Mouse (Mus musculus) embryonic fibroblast, embryonic 13.5 days (primary cell): Measurements from ENCODE around the gene Osbpl8. TPM values are rescaled to one million over a fixed set of nuclear protein-coding genes. Genes with fewer than 3 reads are reported as not detected.
A peak's percentile ranks its signal among the peaks of the same experiment; 100 is the strongest.
"Not testable (repeated sequence)": the region's sequence is repeated elsewhere in the genome, so short reads cannot be mapped to it uniquely, and the experiment has no call there.

Experiments used
- H3K27ac ChIP-seq: 2 replicates; pipeline ENCODE4 v1.5.1; 2012; ENCODE audit warnings: low read length, control low read depth, inconsistent platforms; ENCODE audit not compliant: insufficient read depth
- H3K4me1 ChIP-seq: 2 replicates; pipeline ENCODE4 v1.6.1; 2011; ENCODE audit warnings: low read length; ENCODE audit not compliant: control insufficient read depth, insufficient read depth
- H3K4me3 ChIP-seq: 2 replicates; pipeline ENCODE4 v1.5.1; 2011; ENCODE audit warnings: mild to moderate bottlenecking, control low read depth, low read length; ENCODE audit not compliant: insufficient read depth
- CTCF ChIP-seq: IDR thresholded peaks from 2 replicates; pipeline ENCODE4 v1.5.1; 2011; ENCODE audit warnings: mild to moderate bottlenecking, control low read depth, low read length, moderate library complexity, borderline replicate concordance; ENCODE audit not compliant: insufficient read depth
- POLR2A ChIP-seq: IDR thresholded peaks from 2 replicates; pipeline ENCODE4 v1.6.1; 2011; ENCODE audit warnings: low read depth, mild to moderate bottlenecking, control low read depth, low read length, moderate library complexity
- polyA plus RNA-seq: library from polyadenylated mRNA; stranded (reverse); fragments of >200 nt; gene quantifications from 2 replicates; pipeline ENCODE4 v1.2.4, GENCODE M21; 2011; ENCODE audit warnings: low read depth; ENCODE audit not compliant: missing spikeins, insufficient read length

The Osbpl8 gene
- polyA plus RNA-seq, 1 experiment, result 24.8 TPM

GRCm38 (mm10) chr10:111205421-111205820 lies 40.9 kb downstream of the Osbpl8 start:
- H3K4me3 ChIP-seq, result no peak overlapping the region
- H3K27ac ChIP-seq, result no peak overlapping the region
- no peak for TF ChIP-seq CTCF
- no peak for TF ChIP-seq POLR2A
- no peaks in the 10 kb centered on the region for H3K4me1 ChIP-seq

DNA sequence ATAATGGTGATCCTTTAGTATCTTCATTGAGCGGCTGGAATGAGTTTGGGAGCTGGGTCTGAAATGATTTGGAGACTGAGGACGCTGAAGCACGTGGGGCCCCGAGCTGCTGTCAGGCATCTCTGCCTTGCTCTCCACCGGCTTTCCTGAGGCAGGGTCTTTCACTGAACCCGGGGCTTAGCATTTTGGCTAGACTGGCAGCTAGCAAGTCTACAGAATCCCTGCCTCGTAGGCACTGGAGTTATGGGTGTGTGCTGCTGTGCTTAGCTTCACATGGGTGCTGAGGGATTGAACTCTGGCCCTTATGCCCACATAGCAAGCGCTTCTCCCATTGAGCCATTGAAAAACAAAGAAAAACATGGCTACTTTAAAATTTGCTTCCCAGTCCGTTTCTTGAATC lies 42.8 kb downstream of the Osbpl8 start:
- H3K4me1 ChIP-seq, result no peaks in the 10 kb centered on the region
- H3K4me3 ChIP-seq, result no peak overlapping the region
- no peak for TF ChIP-seq CTCF
- no peak for TF ChIP-seq POLR2A
- H3K27ac ChIP-seq, result no peak overlapping the region

GRCm38 (mm10) chr10:111214084-111214483 lies 49.5 kb downstream of the Osbpl8 start:
- TF ChIP-seq POLR2A (no peak), CTCF (no peak)
- Histone ChIP-seq H3K4me3 (no peak overlapping the region), H3K27ac (no peak overlapping the region), H3K4me1 (no peaks in the 10 kb centered on the region)

DNA sequence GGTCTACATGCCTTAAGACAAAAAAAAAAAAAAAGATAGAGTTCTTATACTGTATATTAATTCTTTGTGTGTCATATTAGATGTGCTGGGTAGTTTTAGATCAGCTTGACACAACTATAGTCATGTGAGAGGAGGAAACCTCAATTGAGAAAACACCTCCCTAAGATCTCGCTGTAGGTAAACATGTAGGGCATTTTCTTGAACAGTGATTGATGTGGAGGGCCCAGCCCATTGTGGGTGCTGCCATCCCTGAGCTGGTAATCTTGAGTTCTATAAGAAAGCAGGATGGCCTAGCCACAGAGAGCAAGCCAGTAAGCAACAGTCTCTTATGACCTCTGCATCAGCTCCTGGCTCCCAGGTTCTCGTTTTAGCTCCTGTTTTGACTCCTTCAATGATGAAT lies 50.1 kb downstream of the Osbpl8 start:
- Histone ChIP-seq H3K4me3 (no peak overlapping the region), H3K27ac (no peak overlapping the region), H3K4me1 (no peaks in the 10 kb centered on the region)
- TF ChIP-seq CTCF (no peak), POLR2A (no peak)

DNA sequence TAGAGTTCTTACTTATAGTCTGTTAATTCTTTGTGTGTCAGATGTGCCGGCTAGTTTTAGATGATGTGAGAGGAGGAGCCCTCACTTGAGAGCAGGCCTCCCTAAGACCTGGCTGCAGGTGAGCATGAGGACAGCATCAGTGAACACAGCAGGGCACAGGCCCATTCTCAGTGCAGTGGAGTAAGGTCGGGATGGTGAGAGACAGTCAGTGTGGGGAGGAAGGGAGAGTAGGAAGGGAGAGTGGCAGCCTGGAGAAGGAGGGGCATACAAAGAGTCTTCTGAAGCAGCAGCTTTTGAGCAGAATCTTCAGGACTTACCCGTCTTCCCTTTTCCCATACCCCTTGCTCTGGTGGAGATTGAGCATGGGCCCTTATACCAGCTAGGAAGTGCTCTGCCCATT lies 51.0 kb downstream of the Osbpl8 start:
- no peak overlapping the region for H3K4me3 ChIP-seq
- no peaks in the 10 kb centered on the region for H3K4me1 ChIP-seq
- no peak overlapping the region for H3K27ac ChIP-seq
- TF ChIP-seq POLR2A (no peak), CTCF (no peak)

DNA sequence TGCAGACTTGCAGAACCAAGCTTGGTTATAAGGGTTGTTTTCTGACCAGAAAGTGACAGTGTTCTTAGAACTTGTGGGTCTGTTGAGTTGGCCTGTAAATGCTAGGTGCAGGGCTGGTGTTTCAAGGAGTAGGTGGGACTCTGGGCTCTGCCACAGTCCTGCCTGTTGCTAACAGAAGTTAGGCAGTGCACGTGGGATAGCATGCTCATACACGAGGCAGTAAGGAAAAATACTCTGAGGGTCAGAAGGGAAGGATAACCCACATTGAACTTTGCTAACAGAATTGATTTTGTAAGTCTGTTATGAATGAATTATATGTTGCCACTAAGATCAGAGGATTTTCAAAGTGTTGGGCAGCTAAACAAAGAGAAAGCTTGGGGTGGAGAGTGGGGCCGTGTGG lies 51.6 kb downstream of the Osbpl8 start:
- no peak for TF ChIP-seq CTCF
- no peak for TF ChIP-seq POLR2A

DNA sequence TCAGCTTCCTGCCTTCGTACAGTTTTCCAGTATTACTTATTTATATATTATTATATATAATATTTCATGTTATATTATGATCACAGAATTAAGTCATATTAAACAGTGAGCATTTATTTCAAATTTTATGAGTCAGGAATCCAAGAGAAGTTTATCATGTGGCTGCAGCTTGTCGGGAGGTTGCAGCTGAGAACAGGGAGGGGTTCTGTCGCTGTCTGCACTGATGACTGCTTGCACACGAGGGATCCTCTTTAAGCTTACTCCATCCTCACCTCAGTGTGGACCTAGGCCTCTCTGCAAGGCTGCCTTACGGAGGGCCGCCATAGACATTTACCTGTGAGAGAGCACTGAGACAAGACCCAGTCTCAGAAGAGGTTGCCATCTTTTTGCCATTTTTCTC lies 58.0 kb downstream of the Osbpl8 start:
- H3K4me3 ChIP-seq, result no peak overlapping the region
- TF ChIP-seq CTCF (no peak), POLR2A (no peak)
- peaks cover 3% of the 10 kb centered on the region; the same call in 1 of the 2 replicates for H3K4me1 ChIP-seq
- no peak overlapping the region for H3K27ac ChIP-seq

More for the DNA sequence above, 51.6 kb downstream of the Osbpl8 start:
- no peak overlapping the region for H3K4me3 ChIP-seq
- no peak overlapping the region for H3K27ac ChIP-seq
- no peaks in the 10 kb centered on the region for H3K4me1 ChIP-seq

DNA sequence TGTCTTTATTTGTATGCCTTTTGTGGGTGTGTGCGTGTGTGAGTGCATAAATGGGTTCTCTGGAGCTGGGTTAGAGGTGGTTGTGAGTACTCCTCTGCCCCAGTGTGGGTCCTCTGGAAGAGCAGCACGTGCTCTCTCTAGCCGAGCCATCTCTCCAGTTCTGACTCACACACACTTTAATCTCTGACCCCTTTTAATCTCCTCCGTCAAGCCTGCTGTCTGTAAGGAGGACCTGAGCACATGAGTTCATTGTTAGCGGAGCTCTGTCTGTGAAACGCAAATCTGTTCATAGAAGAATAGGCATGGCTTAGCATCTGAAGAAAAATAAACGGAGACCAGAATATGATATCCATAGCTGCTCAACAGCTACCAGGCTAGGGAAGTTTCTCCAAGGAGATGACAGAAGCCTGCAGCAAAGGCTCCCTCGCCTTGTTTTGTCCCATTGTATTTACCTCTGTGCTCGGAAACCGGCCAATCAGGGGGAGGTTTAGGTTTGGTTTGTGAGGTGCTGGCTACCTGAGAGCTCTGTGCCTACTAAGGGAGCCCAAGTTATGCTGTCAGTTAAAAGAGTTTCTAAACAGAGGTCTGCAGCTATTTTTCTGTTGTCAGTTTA lies 58.8 kb downstream of the Osbpl8 start:
- TF ChIP-seq POLR2A, result no peak
- no peak for TF ChIP-seq CTCF

DNA sequence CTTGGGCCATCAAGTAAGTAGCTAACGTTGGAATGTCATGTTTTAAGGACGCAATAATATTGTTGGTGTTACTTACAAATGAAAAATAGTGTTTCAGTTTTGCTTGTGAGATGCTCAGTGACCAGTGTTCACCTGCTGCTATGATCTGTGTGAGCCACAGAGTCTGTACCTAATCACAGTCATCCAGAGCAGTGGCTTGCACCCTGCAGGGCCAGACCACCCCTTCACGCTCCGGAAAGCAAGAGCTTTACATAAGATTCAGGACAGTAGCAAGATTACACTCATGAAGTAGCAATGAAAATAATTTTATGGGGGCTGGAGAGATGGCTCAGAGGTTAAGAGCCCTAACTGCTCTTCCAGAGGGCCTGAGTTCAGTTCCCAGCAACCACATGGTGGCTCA lies 60.1 kb downstream of the Osbpl8 start:
- no peak overlapping the region for H3K27ac ChIP-seq
- TF ChIP-seq POLR2A, result no peak
- no peak for TF ChIP-seq CTCF
- H3K4me1 ChIP-seq, result peaks cover 3% of the 10 kb centered on the region; the same call in 1 of the 2 replicates
- no peak overlapping the region for H3K4me3 ChIP-seq

More for the DNA sequence above, 58.8 kb downstream of the Osbpl8 start:
- no peak overlapping the region for H3K4me3 ChIP-seq
- H3K27ac ChIP-seq, result no peak overlapping the region
- peaks cover 3% of the 10 kb centered on the region; the same call in 1 of the 2 replicates for H3K4me1 ChIP-seq

DNA sequence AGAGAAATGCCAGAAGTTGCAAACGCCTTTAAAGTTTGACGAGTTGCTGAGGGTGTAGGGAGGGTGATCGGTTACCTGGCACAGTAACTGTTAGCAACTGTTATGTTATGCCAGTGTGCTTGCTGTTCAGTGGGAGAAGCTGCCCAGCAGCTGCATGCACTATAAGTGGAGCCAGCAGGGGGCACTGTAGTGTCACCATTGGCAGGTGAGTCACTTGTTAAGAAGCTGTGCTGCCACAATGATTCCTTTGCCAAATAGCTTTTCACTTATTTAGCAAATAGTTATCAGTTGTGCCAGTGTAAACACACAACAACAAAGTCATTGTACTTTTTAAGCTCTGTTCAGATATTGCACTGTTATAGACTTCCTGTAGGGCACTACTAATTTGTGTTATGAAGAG lies 62.0 kb downstream of the Osbpl8 start:
- H3K4me3 ChIP-seq, result no peak overlapping the region
- TF ChIP-seq POLR2A (no peak), CTCF (peak; percentile 86)
- H3K4me1 ChIP-seq, result peaks cover 3% of the 10 kb centered on the region; the same call in 1 of the 2 replicates
- H3K27ac ChIP-seq, result no peak overlapping the region

- H3K27ac ChIP-seq, H3K4me1 ChIP-seq, H3K4me3 ChIP-seq: not testable (repeated sequence)
These were observed 67.7 kb downstream of the Osbpl8 start for GRCm38 (mm10) chr10:111232237-111232636.
